In genomic region chr15:98195442-98195841, GRCm38 (mm10) we compare ENCODE assay signal across 37 mouse cellular contexts. TPM values are rescaled to one million over a fixed set of nuclear protein-coding genes. Genes with fewer than 3 reads are reported as not detected.
"Had no signal": no experiment of that assay in that cellular context is flagged by ENCODE, and none has a peak within 500 bp of the region (broad histone marks: within the 10 kb centered on the region; RNA-seq: fewer than 3 reads in every experiment).

TSS of gene Olfr288 (minus strand) at chr15:98195542.

- H3K36me3 ChIP-seq: embryonic facial prominence, embryonic 10.5 days; embryonic facial prominence, embryonic 12.5 days; embryonic facial prominence, embryonic 13.5 days; embryonic facial prominence, embryonic 15.5 days; forebrain, embryonic 10.5 days; forebrain, embryonic 12.5 days; forebrain, embryonic 15.5 days; heart, embryonic 10.5 days had no signal

- DNase-seq: cerebellum, adult 9-10 months; cerebellum, adult 9-11 months; cerebellum, postnatal 10 days; cerebellum, postnatal 14 days; cerebellum, postnatal 25 days; cerebellum, postnatal 36 days; embryo, embryonic 11 days; forebrain, postnatal 0 days; gastrocnemius, adult 2 months; gastrocnemius, postnatal 10 days; gastrocnemius, postnatal 14 days; gastrocnemius, postnatal 25 days; gastrocnemius, postnatal 36 days; heart, adult 18-20 months had no signal

- H3K4me1 ChIP-seq: embryonic facial prominence, embryonic 10.5 days; embryonic facial prominence, embryonic 12.5 days; embryonic facial prominence, embryonic 13.5 days; embryonic facial prominence, embryonic 15.5 days; forebrain, embryonic 10.5 days; forebrain, embryonic 12.5 days; forebrain, embryonic 13.5 days; forebrain, embryonic 15.5 days; heart, embryonic 10.5 days had no signal

- H3K4me3 ChIP-seq: embryonic facial prominence, embryonic 10.5 days; embryonic facial prominence, embryonic 12.5 days; embryonic facial prominence, embryonic 13.5 days; embryonic facial prominence, embryonic 15.5 days; erythroblast, embryonic 14.5 days; forebrain, embryonic 10.5 days; forebrain, embryonic 12.5 days; forebrain, embryonic 13.5 days; forebrain, embryonic 15.5 days; gastrocnemius, adult 2 months; heart, embryonic 10.5 days had no signal

- H3K27ac ChIP-seq: embryonic facial prominence, embryonic 10.5 days; embryonic facial prominence, embryonic 12.5 days; embryonic facial prominence, embryonic 13.5 days; embryonic facial prominence, embryonic 15.5 days; forebrain, embryonic 10.5 days; forebrain, embryonic 12.5 days; forebrain, embryonic 13.5 days; forebrain, embryonic 15.5 days; gastrocnemius, adult 2 months; heart, embryonic 10.5 days had no signal

- H3K9ac ChIP-seq: embryonic facial prominence, embryonic 12.5 days; embryonic facial prominence, embryonic 13.5 days; embryonic facial prominence, embryonic 15.5 days; forebrain, embryonic 12.5 days; forebrain, embryonic 13.5 days; forebrain, embryonic 15.5 days; forebrain, postnatal 0 days had no signal

- H3K27me3 ChIP-seq: embryonic facial prominence, embryonic 12.5 days; embryonic facial prominence, embryonic 15.5 days; forebrain, embryonic 12.5 days; forebrain, embryonic 13.5 days; forebrain, embryonic 15.5 days had no signal

RNA-seq across cellular contexts. Expression of gene Olfr288, which starts in this region (rescaled TPM):
- total RNA-seq: common myeloid progenitor, adult 5-6 weeks; forebrain, postnatal 0 days; gastrocnemius, adult 18-20 months; gastrocnemius, adult 2 months; gastrocnemius, adult 8-10 months; gastrocnemius, postnatal 10 days; gastrocnemius, postnatal 14 days; gastrocnemius, postnatal 25 days; gastrocnemius, postnatal 36 days; gastrocnemius, postnatal 4 days; granulocyte monocyte progenitor cell, adult 5-6 weeks; heart, adult 18-20 months; heart, adult 8-10 months had no signal
- polyA plus RNA-seq: embryonic facial prominence, embryonic 10.5 days; embryonic facial prominence, embryonic 11.5 days; embryonic facial prominence, embryonic 12.5 days; embryonic facial prominence, embryonic 13.5 days; embryonic facial prominence, embryonic 14.5 days; embryonic facial prominence, embryonic 15.5 days; erythroblast, embryonic 14.5 days; forebrain, embryonic 10.5 days; forebrain, embryonic 11.5 days; forebrain, embryonic 12.5 days; forebrain, embryonic 13.5 days; forebrain, embryonic 14.5 days; forebrain, embryonic 15.5 days; forebrain, embryonic 16.5 days; forebrain, postnatal 0 days; gonadal fat pad, adult 2 months; heart, embryonic 10.5 days; heart, embryonic 11.5 days had no signal
